Mouse (Mus musculus) ES-CJ7 (cell line): ENCODE measurements around the gene Clock.

ENCODE experiments used
- DNase-seq: peaks from one replicate; pipeline ENCODE4 v3.0.0; 2011; ENCODE audit warnings: low read depth, low spot score

The Clock gene

DNA sequence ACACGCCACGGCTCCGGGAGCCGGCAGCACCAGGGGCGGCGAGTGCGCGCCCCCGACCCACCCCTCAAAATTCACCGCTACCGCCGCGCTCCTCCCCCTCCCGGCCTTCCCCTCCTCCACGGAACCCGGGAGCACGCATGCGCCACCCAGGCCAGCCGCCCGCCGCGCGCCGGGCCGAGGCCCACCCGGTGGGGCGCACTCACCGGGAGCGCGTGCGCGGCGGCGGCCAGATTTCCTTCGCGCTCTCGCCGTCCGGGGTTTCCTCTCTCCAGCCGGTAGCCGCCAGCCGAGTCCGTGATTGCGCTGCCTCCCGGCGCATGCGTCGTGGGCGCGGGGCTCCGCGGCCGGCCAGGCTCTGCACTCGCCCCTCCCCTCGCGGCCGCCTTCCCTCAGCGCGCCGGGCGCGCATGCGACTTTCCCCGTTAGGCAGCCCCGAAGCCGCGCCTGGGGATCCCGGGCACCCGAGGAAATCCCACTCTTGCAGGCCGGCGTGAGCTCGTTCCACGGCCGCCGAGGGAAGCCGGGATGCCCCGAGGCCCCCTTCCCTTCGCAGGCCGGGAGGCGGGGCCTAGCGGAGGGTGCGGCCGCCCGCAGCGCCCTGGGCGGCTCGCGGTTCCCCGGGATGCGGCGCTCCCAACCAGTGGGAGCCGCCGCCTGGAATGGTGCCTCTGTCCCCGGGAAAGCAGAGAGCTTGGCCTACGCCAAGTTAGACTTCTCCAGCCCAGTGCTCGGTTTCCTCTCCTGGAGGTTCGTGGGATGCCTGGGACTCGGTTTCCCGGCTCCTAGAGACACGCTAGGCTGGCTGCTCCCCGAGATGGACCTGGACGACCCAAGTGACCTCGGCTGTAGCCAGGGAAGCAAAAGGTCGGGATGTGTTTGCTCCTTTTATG is at the start of gene Clock:
Gene Clock, minus strand, starts transcription at position 341 of the 890 bp plus-strand sequence.
- DNase-seq = peak; percentile 83

DNA sequence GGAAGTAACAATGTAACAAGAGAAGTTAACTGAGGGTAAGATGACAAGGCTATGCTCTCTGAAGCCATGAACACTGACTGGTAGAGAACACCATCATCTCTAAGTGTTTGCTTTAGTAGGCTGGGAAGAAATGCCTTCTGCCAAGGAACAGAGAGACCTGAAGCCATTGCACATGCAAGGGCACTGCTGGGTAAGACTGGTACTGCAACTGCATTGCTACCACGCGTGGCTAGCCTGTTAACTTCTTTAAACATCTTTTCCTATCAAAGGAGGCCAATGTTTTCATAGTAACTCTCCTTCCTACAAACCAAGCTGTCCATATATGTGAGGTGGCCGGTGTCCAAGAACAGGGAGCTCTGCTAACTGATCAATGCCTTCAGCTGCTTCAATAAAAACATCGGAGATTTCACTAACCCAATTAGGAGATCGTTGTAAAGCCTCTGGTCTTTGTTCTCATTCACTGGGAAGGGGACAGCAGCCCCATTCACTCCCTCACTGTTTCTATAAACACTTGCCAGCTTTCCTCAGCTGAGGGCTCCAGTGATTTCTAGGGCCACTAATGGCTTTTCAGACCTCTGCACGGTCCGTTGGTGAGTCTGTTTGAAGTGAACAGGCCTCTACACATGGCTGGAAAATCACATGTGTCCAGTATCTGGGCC is 47.5 kb upstream of the Clock start:
- no peak for DNase-seq

DNA sequence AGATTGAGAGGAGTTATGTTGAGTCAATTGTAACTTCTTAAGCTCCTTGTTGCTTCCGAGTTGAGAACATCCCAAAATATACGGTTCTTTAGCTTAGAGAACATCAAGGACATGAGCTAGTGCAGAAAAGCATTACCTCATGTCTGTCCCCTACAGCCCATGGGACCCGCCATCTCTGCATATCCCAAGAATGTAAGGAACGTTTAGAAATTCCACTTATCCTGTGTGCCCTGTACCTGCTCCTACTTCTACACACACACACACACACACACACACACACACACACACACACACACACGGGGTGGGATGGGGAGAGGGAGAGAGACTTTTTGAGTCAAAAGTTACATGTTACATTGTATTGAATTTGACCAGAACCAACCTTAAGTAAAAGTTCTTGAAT is 46.9 kb upstream of the Clock start:
- no peak for DNase-seq

DNA sequence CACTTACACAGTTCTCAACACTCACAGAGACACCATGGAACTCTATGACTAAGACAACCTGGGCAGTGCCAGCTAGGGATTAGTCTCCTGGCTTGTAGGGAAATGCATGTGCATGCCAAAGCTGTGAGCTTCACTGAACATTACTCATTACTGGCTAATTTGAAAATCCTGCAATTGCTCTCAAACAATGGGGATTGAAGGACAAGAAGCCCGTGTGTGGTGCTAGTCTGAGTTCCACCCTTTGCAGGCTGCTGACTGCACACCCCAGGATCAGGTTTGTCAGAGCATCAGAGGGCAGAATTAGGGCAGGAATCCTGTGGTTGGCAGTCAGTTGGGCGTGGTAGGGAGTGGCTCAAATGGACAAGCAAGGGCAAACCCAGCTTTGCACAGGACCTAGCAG is 41.5 kb upstream of the Clock start:
- DNase-seq = no peak

DNA sequence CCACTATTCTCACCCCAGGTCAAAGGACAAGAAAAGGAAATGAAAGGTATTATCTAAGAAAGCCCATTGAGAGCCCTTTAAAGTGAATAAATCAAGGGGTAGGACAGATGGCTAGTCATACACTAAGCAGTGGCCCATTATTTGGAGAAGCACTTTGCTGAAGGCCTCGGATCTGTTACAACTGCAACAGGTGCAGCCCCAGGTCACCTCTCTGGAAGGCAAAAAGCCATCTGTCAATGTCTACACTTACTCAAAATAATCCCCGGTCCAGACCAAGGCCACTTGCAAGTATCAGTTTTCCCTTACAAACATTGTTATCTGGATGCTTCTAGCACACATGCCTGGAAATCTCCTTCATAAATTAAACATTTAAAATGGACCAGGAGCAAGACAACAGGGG is 36.3 kb upstream of the Clock start:
- no peak for DNase-seq

DNA sequence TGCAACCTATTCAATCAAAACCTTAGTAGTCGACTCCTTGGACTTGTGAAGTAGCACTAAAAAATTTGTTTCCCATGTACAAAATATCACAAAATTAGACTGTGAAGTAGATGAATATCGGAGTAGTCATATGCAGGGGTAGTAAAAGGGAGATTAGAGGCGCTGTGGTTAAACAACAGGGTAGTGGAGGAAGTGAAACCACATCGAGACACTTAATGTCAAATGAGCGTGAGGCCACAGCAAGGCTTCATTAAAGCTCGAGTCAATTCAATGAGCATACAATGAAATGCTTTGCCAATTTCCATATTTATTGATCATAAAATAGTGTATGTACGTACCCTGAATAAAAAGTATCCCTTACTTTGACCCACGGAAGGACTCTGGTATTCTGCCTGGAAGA is 32.5 kb upstream of the Clock start:
- DNase-seq = no peak

DNA sequence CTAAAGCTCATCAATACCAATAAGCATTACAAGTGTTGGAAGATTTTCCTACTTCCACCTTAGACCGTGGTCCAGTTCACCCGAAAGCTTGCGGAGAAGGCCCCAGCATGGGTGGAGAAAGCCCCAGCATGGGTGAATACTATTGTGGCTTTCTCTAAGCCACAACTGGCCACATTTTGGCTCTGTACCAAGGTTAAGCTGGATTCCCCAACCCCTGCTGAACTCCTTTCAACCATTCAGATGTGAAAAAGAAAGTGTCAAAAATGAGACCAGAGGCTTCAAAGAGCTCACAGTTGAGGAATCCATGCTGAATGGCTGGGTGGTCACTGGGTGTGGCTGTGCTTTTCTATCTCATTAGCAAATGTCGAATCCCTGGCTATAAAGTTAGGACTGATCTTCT is 29.2 kb upstream of the Clock start:
- DNase-seq = peak; percentile 20

DNA sequence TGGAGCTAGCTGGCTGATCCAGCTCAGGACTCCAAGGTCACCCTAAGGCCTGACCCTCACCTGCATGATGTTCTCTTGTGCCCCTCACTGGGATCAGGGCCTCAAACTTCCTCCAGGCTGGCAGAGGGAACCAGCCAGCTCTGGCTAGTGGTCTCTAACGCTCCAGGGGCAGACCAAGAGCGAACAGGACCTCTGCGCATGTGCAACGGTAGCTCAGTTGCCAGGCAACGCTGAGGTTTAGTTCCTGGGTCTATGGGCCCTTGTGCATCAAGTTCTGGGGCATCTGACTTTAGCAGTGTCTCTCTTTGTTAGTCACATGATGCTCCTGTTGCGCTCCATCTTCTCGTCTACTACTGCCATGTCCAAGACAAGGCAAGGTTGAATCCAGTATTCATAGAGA is 26.4 kb upstream of the Clock start, which contains the start of gene Pdcl2:
Gene Pdcl2, minus strand, starts transcription at position 204 of the 400 bp plus-strand sequence.
- DNase-seq = peak; percentile 91

DNA sequence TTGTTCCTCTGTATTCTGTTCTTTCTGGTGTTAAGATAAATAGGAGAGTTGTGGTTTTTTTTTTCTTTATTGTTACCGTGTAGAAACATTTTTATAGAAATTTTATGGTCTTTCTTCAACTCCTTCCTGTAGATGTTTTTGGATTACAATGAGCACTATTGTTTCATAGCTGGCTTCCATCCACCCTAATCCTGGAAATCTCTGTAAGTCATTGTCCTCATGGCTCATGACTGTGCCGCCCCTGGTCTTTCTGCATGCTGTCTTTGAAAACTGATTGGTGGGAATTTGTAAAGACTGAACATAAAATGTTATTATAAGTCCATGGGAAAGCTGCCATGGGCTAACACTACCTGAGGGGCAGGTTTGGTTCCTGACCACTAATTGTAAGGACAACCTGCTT is 22.7 kb upstream of the Clock start:
- no peak for DNase-seq

DNA sequence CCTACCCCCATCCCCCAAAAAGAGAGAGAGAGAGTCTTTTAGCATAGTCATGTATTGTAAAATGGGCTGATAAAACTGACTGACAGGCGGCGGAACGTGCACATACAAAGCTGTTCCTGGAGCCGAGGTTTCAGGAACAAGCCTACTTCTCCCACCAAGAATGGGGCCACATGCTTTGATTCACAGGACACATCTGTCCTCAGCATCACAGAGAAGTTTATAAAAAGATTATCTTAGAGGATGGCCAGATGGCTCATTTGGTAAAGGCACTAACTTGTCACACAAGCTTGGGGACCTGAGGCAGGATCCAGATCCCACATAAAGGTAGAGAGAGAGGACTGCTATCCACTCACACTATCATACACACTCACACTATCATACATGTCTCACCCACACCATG is 20.5 kb upstream of the Clock start:
- DNase-seq = no peak

DNA sequence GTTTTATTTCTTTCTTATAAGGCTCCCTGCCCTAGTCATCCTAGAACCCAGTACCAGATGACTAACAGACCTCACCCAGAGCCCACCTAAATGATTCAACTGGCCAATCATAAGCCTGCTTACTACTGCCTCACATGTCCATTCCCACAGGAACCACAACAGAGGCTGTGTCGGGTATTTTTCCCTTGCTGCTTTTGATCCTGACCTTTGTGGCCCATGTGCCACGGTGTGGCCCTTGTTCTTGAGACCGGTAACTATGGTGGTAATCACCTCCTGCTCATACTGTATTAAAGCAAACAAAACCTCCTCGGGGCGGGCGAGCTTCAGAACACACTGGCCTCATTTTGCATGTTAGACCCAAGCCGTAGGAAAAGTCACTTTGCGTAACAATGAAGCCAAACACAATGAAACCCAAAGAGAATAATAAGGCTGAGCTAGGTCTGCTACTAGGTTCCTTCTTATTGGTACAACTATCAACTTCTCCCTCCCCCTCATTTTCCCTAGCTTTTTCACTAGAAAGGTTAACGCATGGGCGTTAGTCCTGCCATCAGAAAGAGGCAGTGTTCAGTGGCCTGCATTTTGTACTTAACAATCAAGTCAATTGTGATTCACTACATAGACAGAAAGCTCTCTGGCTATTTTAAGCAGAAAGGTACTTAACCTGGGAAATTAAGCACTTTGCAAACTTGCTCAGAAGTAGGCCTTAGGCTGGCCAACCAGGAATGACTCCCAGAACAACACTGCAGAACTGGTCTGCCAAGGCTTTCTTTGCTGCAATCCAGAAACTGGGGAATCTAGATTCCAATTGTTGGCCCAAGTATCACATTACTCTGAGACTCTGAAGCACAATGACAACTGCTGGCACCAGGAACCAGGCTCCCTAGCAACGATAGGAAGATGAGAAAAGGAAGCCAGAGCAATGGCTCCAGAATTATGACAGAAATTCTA is 16.9 kb upstream of the Clock start:
- peak; percentile 96 for DNase-seq

DNA sequence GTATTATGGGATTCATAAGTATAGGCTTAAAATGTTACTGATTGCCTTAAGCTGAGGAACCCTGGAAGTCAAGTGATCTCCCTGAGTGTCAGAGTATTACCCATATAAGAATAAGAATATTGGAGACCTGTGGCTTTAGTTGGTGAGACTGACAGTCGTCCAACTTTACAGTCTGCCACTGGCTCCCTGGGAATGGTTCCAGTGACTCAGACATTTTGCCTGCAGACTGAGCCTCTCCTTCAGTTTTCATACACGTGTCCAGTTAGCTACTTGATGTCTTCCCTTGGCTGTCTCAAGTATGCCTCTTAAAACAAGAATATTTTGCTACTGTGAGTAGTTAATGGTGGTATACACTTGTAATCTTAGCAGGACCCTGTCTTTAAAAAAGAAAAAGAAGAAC is 3.6 kb upstream of the Clock start:
- DNase-seq = no peak

DNA sequence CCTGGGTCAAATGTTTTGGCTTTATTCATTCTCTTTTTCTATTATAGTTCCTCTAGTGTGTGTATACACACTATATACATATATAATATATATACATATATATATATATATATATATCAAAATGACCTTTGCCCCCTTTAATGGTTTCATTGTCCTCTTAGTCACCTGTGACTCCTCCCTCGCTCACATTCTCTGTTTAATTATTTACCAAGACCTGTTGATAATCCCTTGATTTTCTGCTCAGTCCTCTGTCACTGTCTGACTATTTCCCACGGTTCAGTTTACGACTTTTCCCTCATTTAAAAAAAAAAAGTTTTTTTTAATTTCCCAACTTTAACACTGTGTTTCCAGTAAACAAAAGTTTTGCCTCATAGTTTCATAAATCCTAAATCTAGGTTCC is 1.7 kb upstream of the Clock start:
- no peak for DNase-seq

DNA sequence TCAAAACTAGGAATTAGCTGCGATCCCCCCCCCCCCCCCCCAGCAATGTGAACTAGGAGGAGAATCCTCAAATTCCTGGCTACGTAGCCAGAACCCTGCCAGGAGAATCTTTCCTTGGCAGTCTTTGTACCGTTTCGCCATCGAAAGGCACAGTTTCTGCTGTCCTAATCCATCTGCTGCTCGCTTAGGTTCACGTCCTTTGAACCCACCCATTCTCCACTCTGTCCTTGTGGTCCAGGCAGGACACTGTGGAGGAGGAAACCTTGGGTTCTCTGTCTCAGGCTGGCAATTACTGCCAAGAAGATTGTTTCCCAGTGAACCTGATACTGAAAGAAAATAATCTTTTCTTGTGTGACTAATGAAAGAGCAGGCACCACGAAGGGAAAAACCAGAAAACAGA is 1.0 kb upstream of the Clock start:
- peak; percentile 19 for DNase-seq

DNA sequence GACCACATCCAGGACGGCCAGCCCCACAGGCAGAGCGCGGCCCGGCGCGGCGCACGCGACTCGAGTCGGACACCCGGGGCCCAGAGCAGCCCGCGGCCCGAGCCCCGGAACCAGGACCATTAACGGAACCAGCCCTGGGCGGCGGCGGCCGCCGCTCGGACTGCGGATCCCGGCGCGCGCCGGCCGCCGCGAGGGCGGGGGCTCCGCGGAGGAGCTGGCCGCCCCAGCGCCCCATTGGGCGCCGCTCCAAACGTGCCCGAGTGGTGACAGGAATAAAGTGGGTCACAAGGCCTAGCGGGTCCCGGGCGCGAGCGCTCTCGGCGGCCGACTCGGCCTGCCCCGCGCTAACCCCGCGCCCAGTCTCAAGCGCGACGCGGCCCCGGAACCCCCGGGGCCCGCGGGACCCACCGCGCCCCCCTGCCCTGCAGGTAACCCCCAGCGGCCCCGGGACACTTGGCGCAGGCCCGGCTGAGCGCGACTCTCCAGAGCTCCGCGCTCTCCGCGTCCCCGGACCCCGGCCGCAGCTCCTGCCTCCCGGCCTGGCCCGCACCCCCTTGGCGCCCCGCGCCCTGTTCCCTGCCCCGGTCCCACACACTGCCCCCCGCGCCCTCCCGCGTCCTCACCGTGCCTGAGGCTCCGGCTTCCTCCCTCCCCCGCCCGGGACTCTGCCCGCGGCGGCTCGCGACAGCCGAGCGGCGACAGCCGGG is 694 bp downstream of the Clock start:
- DNase-seq = peak; percentile 51

DNA sequence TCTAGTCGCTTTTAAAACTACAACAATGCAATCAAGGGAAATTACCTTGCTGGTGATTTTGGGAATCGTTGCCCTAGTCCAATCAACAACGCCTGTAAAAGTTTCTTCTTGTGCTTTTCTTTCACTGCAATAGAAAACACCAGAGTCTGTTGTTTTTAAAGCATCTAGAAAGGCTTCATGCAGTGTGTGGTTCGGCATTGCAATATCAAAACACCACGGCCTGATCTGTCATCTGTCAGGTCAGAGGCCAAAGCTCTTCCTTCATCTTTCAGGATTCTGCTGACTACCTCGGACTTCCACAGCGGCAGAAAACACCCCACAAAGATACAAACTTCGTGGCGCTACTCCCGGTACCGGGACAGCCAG is 1.2 kb downstream of the Clock start:
- peak; percentile 16 for DNase-seq

DNA sequence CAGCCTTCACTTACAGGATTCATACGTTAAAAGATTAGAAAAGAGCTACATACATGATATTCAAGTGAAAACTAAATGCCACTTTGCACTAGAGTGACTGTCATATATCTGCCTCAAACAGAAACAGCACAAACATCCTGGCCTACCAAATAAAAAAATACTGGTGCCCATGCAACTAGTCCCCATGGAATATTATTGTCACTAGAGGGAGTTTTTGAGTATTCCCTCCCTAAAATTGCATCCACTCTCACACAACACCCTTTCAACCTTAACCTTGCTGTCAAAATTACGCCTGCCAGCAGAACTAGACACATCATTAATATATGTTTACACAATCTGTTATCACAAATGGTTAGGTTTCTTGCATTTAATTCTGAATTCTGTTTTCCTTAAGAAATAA is 2.6 kb downstream of the Clock start:
- DNase-seq = no peak

DNA sequence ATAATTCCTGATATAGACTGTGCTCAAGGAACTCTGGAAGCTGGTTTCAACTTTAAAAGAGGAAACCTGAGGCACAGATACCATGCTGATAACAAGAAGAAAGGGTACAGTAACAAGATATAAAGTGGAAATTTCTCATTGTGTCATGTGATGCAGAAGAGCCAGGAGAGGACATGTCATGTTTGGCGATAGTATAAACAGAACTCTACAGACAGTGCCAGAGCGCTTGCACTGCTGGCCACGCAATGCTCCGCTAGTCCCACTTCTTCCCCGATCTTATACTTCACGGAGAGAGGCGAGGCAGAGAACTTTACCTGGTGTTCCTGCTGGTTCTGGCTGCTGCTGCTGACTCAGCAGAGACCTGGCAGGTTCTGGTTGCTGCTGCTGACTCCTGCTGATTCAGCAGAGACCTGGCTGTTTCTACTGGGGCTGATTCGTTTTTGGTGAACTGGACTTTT is 15.3 kb downstream of the Clock start:
- peak; percentile 36 for DNase-seq

DNA sequence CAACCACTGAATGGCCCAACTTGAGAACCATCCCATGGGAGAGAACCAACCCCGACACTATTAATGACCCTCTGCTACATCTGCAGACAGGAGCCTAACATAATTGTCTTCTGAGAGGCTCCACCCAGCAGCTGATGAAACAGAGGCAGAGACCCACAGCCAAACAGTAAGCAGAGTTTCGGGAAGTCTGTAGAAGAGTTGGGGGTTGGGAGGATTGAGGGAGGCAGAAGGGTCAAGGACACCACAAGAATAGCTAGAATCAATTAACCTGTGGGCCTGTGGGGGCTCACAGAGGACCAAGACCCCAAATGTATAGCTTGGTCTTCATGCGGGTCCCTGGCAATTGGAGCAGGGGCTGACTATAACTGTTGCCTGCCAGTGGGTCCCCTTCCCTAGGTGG is 16.3 kb downstream of the Clock start:
- DNase-seq = peak; percentile 87

DNA sequence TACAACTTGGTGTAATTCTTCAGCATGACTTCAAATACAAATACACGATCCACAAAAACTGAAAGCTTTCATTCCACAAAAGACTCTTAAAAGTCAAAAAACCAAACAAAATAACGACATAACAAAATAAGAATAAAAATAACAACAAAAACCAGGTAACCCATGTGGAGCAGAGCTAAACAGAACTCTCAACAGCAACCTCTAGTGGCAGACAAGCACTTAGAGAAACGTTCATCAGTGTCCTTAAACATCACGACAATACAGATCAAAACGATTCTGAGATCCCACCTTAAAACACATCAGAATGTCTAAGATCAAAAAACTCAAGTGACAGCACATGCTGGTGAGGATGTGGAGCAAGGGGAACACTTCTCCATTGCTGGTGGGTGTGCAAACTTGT is 17.5 kb downstream of the Clock start:
- peak; percentile 37 for DNase-seq

DNA sequence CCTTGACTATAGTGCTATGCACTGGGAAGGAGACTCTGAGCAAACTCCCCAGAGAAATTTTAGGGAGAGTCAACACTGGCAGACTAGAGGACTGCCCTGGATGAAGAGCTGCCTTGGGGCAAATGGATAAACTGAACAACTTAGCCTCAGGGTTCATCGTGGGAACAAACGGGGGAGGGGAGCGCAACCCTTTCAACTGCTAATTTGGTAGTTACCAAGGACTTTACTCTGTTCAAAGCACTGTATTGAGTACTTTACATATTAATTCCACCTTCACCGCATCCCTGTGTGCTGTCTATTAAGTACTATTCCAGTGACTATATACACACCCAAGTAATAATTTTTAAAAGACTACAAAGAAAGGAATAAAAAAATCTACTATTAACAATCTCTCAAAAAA is 18.9 kb downstream of the Clock start:
- peak; percentile 94 for DNase-seq
